Mouse (Mus musculus): Measurements from ENCODE around the gene Ccl20.

Ccl20 gene

GRCm38 (mm10) chr1:83116447-83117137, at the start of gene Ccl20:
Ccl20 (plus strand) TSS chr1:83116766.
- no peak for ATAC-seq (ENCODE audit: insufficient number of reproducible peaks, low FRiP score, low TSS enrichment)

GRCm38 (mm10) chr1:83067205-83067604, 49.4 kb upstream of the Ccl20 start:
- ATAC-seq (ENCODE audit: insufficient number of reproducible peaks, low FRiP score, low TSS enrichment): no peak

- ATAC-seq (ENCODE audit: insufficient number of reproducible peaks, low FRiP score, low TSS enrichment): 0 out of 2 replicates have a peak, but pooled peaks have one; percentile 10
Observed at GRCm38 (mm10) chr1:83075526-83076189, 40.9 kb upstream of the Ccl20 start.

- peak; percentile 40; the same call in 1 of the 2 replicates for ATAC-seq (ENCODE audit: insufficient number of reproducible peaks, low FRiP score, low TSS enrichment)
Observed at GRCm38 (mm10) chr1:83076190-83076917, 40.2 kb upstream of the Ccl20 start.

- no peak for ATAC-seq (ENCODE audit: insufficient number of reproducible peaks, low FRiP score, low TSS enrichment)
Observed at GRCm38 (mm10) chr1:83077016-83077415, 39.5 kb upstream of the Ccl20 start.

- ATAC-seq (ENCODE audit: insufficient number of reproducible peaks, low FRiP score, low TSS enrichment): no peak
Observed at GRCm38 (mm10) chr1:83084790-83085189, 31.8 kb upstream of the Ccl20 start.

GRCm38 (mm10) chr1:83091268-83091667, 25.3 kb upstream of the Ccl20 start:
- no peak for ATAC-seq (ENCODE audit: insufficient number of reproducible peaks, low FRiP score, low TSS enrichment)

GRCm38 (mm10) chr1:83096935-83097334, 19.6 kb upstream of the Ccl20 start:
- ATAC-seq (ENCODE audit: insufficient number of reproducible peaks, low FRiP score, low TSS enrichment): no peak

GRCm38 (mm10) chr1:83099160-83099559, 17.4 kb upstream of the Ccl20 start:
- ATAC-seq (ENCODE audit: insufficient number of reproducible peaks, low FRiP score, low TSS enrichment): no peak

- no peak for ATAC-seq (ENCODE audit: insufficient number of reproducible peaks, low FRiP score, low TSS enrichment)
Observed at GRCm38 (mm10) chr1:83099580-83100137, 16.9 kb upstream of the Ccl20 start.

- ATAC-seq (ENCODE audit: insufficient number of reproducible peaks, low FRiP score, low TSS enrichment): no peak
Observed at GRCm38 (mm10) chr1:83101891-83102290, 14.7 kb upstream of the Ccl20 start.

GRCm38 (mm10) chr1:83105464-83105863, 11.1 kb upstream of the Ccl20 start:
- ATAC-seq (ENCODE audit: insufficient number of reproducible peaks, low FRiP score, low TSS enrichment): no peak

GRCm38 (mm10) chr1:83107410-83107978, 9.1 kb upstream of the Ccl20 start:
- ATAC-seq (ENCODE audit: insufficient number of reproducible peaks, low FRiP score, low TSS enrichment): no peak

- no peak for ATAC-seq (ENCODE audit: insufficient number of reproducible peaks, low FRiP score, low TSS enrichment)
Observed at GRCm38 (mm10) chr1:83110992-83111391, 5.6 kb upstream of the Ccl20 start.

GRCm38 (mm10) chr1:83111726-83112125, 4.8 kb upstream of the Ccl20 start:
- ATAC-seq (ENCODE audit: insufficient number of reproducible peaks, low FRiP score, low TSS enrichment): no peak

GRCm38 (mm10) chr1:83117217-83117616, 651 bp downstream of the Ccl20 start:
- no peak for ATAC-seq (ENCODE audit: insufficient number of reproducible peaks, low FRiP score, low TSS enrichment)

- no peak for ATAC-seq (ENCODE audit: insufficient number of reproducible peaks, low FRiP score, low TSS enrichment)
Observed at GRCm38 (mm10) chr1:83117661-83118060, 1.1 kb downstream of the Ccl20 start.

- ATAC-seq (ENCODE audit: insufficient number of reproducible peaks, low FRiP score, low TSS enrichment): no peak
Observed at GRCm38 (mm10) chr1:83119903-83120302, 3.3 kb downstream of the Ccl20 start.

- no peak for ATAC-seq (ENCODE audit: insufficient number of reproducible peaks, low FRiP score, low TSS enrichment)
Observed at GRCm38 (mm10) chr1:83120312-83120711, 3.7 kb downstream of the Ccl20 start.

- ATAC-seq (ENCODE audit: insufficient number of reproducible peaks, low FRiP score, low TSS enrichment): no peak
Observed at GRCm38 (mm10) chr1:83123201-83123600, 6.6 kb downstream of the Ccl20 start.

GRCm38 (mm10) chr1:83135829-83136228, 19.3 kb downstream of the Ccl20 start:
- no peak for ATAC-seq (ENCODE audit: insufficient number of reproducible peaks, low FRiP score, low TSS enrichment)

Data from cerebellum, adult (tissue).